Mouse (Mus musculus): Measurements from ENCODE around the gene Hsdl1.

Hsdl1 gene

DNA sequence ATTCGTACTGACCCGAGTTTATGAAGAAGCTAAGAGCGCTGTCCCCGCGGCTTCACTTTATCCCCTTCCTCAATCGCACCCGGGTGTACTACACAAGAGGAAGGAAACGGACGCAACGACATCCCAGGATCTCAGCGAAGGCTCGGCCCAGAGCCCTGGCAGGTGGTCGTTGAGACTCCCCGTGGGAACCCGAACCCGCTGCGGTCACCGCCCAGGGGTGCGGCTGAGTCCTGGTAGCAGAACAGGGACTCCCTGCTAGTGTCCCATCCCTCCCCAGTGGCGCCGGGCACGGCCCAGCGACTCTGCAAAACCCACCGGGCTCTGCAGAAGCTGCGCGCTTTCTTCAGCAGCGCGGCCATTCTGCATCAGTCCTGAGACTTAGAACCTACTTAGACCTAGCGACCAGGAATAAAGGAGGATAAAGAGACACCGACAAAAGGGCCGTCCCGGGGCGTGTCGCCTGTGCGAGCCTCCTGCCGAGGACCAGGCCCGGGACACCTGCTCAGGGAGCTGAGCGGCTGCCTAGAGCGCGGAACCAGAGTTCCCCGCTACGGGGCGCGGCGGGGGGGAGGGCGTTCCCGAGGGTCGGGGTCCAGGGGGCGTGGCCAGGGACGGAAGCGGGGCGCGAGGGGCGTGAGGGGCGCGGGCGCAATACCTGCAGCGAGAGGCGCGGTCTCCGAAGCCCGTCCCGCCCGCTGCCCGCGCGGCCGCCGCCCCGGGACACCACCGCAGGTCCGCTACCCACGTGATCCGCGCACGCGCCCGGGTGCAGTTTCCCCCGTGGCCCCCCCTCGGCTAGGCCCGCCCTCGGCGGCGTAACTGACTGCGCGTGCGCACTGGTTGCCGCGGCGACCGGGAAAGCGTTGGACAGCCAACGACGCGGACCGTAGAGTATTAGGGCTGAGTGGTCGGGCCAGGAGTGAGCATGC is at the start of gene Hsdl1, which contains the start of gene Dnaaf1:
Gene Hsdl1 (minus strand): TSS at position 747 of the 929 bp plus-strand sequence.
Gene Dnaaf1 (plus strand): TSS at position 799 of the 929 bp plus-strand sequence.
- DNase-seq (ENCODE audit: low spot score in 2 of 2), result peak; percentile 96 to 97

DNA sequence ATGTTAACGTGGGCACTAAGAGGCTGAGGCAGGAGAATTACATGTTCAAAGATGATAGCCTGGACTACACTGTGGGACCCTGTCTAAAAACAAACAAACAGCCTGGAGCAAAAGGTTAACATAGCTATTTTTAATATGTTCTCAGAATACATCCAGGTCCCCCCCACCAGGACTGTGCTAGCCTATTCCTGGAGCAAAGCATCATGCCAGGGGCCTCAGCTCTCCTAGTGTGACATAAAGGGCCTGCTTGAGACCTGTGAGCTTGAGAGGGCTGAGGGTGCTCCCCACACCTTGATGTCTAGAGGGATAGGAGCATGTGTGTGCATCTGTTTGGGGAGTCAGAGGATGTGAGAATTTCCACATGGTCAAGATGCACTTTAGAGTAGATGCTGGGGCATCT is 48.8 kb upstream of the Hsdl1 start:
- DNase-seq (ENCODE audit: low spot score in 2 of 2), result no peak

DNA sequence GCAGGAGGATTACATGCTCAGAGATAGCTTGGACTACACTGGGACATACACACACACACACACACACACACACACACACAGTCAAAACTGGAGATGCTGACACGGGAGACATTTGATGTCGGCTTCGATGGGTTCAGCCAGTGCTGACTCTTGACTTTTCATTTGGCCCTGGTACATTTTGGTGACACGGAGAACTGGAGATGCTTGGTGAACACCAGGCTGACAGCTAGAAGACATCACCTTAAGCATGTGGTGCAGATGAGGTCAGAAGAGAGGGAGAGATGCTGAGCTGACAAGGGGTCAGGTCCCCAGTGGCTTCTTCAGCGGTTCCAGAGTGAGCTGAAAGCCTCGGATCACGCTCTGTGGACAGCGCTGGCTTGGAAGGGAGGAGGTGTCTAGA is 48.1 kb upstream of the Hsdl1 start:
- DNase-seq (ENCODE audit: low spot score in 2 of 2), result no peak

DNA sequence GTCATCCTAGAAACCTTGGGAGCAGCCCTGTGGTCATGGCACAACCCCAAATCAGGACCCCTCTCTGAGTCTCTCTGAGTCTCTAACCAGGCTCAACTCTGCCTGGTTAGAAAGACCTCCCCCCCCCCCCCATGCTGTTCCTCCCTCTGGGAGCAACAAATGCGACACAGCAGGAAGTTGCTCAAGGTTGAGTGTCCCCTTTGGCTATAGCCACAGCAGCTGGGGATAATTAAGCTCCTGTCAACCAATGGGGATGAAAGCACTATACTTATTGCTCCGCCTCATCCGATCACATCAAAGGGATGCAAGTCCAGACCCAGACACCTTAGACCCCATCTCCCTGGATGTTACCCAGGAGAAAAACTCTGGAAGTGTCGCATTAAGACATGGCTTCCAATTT is 47.6 kb upstream of the Hsdl1 start:
- no peak for DNase-seq (ENCODE audit: low spot score in 2 of 2)

- DNase-seq (ENCODE audit: low spot score in 2 of 2), result no peak
Observed at GRCm38 (mm10) chr8:119620848-119621465, 46.0 kb upstream of the Hsdl1 start.

DNA sequence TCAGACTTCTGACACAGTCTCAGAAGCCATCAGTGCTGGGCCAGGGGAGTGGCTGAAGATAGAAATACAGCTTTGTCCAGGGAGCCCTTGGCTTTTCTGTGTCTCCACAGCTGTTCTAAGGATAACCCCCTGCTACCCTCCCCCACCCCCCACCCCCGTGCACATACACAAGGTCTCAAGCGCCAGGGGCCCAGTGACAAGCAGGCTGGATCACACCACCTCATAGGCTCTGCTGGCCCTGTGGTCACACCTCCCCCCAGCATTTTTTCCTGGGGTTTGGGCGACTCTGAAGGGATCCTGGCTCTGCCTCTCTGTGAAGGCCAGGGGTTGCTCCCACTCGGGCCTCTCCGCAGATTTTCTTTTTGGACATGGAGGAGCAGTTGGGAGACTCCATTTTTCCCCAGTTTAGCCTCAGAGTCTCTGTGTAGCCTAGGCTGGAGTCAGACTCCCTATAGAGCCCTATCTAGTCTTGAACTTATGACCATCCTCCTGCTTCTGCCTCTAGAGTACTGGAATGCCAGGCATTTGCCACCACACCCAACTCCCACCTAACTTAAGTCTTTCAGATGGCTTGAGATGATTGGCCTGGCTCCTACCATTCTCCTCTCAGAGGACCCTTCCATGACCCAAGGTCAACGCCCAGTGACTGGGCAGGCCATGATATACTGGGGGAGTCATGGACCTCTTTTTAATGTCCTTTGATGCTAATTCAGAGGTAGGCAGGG is 45.3 kb upstream of the Hsdl1 start:
- DNase-seq (ENCODE audit: low spot score in 2 of 2), result no peak

- DNase-seq (ENCODE audit: low spot score in 2 of 2), result no peak
Observed at GRCm38 (mm10) chr8:119618887-119619286, 43.9 kb upstream of the Hsdl1 start.

DNA sequence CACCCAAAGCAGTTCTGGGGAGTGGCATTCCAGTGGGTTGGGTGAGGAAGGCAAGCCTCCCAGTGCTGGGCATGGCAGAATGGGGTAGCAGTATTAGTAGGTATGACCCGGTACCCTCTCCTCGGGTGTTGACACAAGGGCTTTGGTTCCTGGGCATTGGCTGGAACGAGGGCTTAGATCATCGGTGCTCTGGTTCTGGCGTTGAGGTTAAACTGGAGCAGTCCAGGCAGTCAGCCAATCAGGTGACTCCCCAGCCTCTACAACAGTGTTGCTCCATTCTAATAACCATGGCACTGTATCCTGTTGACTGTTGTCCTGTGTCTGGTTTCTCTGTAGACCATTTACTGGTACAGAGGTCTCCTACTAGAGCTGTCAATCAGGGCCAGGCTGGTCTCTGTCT is 42.6 kb upstream of the Hsdl1 start:
- no peak for DNase-seq (ENCODE audit: low spot score in 2 of 2)

DNA sequence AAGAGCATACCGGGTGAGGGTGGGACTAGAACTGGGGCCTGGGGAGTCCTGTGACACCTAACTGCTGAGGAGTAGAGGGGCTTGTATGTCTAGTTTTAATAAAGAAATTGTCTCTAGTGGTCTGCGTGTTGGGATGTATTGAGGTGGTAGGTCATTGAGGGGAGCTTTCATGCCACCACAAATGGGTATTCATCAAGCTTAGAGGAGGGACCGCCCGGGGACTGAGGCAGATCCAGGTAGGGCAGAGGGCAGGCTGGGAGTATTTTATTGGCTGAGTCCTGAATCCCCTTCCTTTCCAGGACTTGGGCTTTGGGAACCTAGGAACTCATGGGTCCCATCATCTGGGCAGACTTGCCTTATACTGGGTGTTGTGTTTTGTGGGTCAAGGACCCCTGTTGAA is 41.8 kb upstream of the Hsdl1 start:
- DNase-seq (ENCODE audit: low spot score in 2 of 2), result no peak

- DNase-seq (ENCODE audit: low spot score in 2 of 2), result no peak
Observed at GRCm38 (mm10) chr8:119616358-119616757, 41.4 kb upstream of the Hsdl1 start.

DNA sequence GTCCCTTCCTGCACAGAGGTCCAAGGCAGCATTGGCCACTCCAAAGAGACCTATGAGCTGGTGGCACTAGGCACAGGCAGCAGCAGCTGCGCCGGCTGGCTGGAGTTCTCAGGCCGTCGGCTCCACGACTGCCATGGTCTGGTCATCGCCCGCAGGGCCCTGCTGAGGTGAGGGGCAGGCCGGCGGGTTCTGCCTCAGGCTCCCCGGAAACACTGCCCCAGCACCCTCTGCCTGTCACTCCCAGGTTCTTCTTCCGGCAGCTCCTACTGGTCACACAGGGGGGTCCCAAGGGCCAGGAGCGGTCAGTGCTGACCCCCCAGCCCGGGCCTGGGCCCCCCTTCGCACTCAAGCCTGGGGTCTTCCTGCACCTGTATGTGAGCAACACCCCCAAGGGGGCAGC is 40.1 kb upstream of the Hsdl1 start:
- no peak for DNase-seq (ENCODE audit: low spot score in 2 of 2)

DNA sequence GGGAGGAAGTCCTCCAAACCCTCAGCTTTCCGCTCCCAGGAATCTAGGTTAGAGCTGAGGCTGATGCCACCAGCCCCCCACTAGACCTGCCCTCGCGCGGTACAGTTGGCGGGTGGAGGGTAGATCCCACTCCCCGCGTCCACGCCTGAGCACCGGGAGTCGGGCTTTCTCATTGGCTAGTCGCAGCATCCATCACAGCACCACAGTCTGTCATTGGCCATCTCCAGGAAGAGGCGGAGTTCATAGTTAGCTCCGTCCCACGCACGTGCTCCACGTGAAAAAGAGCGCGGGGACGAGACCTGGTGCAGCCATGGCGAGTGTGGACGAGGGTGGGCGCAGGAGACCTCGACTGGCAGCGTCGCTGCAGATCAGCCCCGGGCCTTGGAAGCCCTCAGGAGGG is 37.5 kb upstream of the Hsdl1 start, which contains the start of gene Adad2:
Gene Adad2 (plus strand): TSS at position 277 of the 400 bp plus-strand sequence.
- DNase-seq (ENCODE audit: low spot score in 2 of 2), result no peak

- no peak for DNase-seq (ENCODE audit: low spot score in 2 of 2)
Observed at GRCm38 (mm10) chr8:119606224-119606623, 31.2 kb upstream of the Hsdl1 start.

GRCm38 (mm10) chr8:119604996-119605395 is 30.0 kb upstream of the Hsdl1 start, which contains the start of gene Taf1c:
Gene Taf1c, minus strand, starts transcription at chr8:119605222.
- peak; percentile 91 to 94 for DNase-seq (ENCODE audit: low spot score in 2 of 2)

- DNase-seq (ENCODE audit: low spot score in 2 of 2), result no peak
Observed at GRCm38 (mm10) chr8:119604398-119604803, 29.4 kb upstream of the Hsdl1 start.

GRCm38 (mm10) chr8:119603771-119604170 is 28.8 kb upstream of the Hsdl1 start:
- DNase-seq (ENCODE audit: low spot score in 2 of 2), result no peak

DNA sequence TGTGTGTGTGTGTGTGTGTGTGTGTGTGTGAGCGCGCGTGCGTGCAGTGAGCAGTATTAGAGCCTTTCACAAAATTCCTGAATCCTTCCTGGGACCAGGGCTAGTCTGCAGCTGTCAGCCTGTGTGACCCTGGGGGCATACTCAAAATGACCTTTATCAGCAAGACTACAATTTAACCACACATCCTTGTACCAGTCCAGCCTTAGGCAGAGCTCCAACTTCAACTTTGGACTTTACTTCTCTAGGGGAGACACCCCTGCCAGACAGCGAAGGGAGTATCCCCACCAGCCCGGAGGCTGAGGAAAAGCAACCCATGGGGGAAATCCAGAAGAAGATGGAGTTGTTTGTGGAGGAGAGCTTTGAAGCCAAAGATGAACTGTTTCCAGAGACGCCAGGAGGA is 16.5 kb upstream of the Hsdl1 start:
- no peak for DNase-seq (ENCODE audit: low spot score in 2 of 2)

DNA sequence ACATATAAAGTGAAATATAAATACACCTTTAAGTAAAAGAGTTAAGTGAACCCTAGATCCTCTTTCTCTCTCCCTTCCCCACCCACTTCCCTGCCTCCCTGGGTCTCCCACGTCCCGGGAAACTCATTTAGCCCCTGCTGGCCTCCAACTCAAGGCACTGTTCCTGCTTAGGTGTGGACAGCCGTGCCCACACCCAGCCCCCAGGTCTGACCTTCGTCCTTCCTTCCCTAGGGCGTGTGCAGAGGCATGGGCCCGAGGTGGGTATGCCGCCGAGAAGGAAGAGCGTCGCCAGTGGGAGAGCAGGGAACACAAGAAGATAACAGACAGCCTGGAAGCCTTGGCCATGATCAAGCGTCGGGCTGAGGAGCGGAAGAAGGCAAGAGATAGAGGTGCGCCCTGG is 15.4 kb upstream of the Hsdl1 start:
- no peak for DNase-seq (ENCODE audit: low spot score in 2 of 2)

DNA sequence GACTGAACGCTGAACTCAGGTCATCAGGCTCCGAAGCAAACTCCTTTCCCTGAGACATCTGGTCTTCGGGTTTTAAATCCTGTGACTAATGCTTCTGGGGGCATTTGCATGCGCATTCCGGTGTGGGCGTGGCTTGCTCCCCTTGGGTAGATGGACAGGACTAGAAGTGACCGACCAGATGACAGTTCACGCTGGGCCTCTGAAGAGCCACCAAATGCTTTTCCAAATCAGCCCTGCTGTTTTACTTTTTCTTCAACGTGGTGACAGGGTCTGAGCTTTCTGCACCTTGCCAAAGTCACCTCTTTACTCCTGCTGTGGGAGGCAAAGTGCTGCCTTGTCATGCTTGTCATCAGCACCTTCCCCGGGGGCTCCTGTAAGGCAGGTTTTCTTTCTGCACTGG is 13.9 kb upstream of the Hsdl1 start:
- DNase-seq (ENCODE audit: low spot score in 2 of 2), result no peak

- DNase-seq (ENCODE audit: low spot score in 2 of 2), result no peak
Observed at GRCm38 (mm10) chr8:119588321-119588720, 13.3 kb upstream of the Hsdl1 start.

- no peak for DNase-seq (ENCODE audit: low spot score in 2 of 2)
Observed at GRCm38 (mm10) chr8:119585901-119586300, 10.9 kb upstream of the Hsdl1 start.

All from cerebellum, postnatal 4 days (tissue).